Mouse (Mus musculus) heart, embryonic 16.5 days (tissue): ENCODE data around the gene Pla2r1. TPM values are rescaled to one million over a fixed set of nuclear protein-coding genes. Genes with fewer than 3 reads are reported as not detected.

ENCODE experiments used
- ATAC-seq: fragments of 200-750 bp; cut with Nextera tagmentation; replicated peaks from 2 replicates; pipeline ENCODE4 v1.8.0; 2017; ENCODE audit warnings: moderate number of reproducible peaks; ENCODE audit not compliant: insufficient read depth, low FRiP score; ENCODE audit errors: extremely low read depth
- H3K27ac ChIP-seq: fragments of 300-500 bp; sonication (generic); 2 replicates; pipeline ENCODE4 v1.5.1; 2014; ENCODE audit warnings: mild to moderate bottlenecking, low read length, control low read depth, moderate library complexity
- H3K27me3 ChIP-seq: fragments of 300-500 bp; sonication (generic); 2 replicates; pipeline ENCODE4 v1.6.1; 2014; ENCODE audit warnings: low read length, mixed read lengths; ENCODE audit not compliant: control insufficient read depth, insufficient read depth
- H3K36me3 ChIP-seq: fragments of 300-500 bp; sonication (generic); 2 replicates; pipeline ENCODE4 v1.6.1; 2014; ENCODE audit not compliant: control insufficient read depth, insufficient read depth
- H3K4me1 ChIP-seq: fragments of 300-500 bp; sonication (generic); 2 replicates; pipeline ENCODE4 v1.6.1; 2014; ENCODE audit warnings: low read length, mixed read lengths; ENCODE audit not compliant: control insufficient read depth, insufficient read depth
- H3K4me2 ChIP-seq: fragments of 300-500 bp; sonication (generic); 2 replicates; pipeline ENCODE4 v1.6.1; 2014; ENCODE audit warnings: low read depth, mild to moderate bottlenecking, control low read depth, low read length
- H3K4me3 ChIP-seq: fragments of 300-500 bp; sonication (generic); 2 replicates; pipeline ENCODE4 v1.5.1; 2014; ENCODE audit warnings: mild to moderate bottlenecking, control low read depth, low read length
- H3K9ac ChIP-seq: fragments of 300-500 bp; sonication (generic); 2 replicates; pipeline ENCODE4 v1.6.1; 2014; ENCODE audit warnings: low read length, control low read depth
- H3K9me3 ChIP-seq: fragments of 300-500 bp; sonication (generic); replicated peaks from 2 replicates; pipeline ENCODE4 v1.6.1; 2016; ENCODE audit warnings: low read length; ENCODE audit not compliant: control insufficient read depth
- WGBS: fragments of 180-500 bp; shearing (Covaris S2); extraction: QIAGEN DNeasy Blood & Tissue Kit; methylation state at CpG from one replicate; pipeline ENCODE4 v1.1.7; 2014; 5-methylcytosine and 5-hydroxymethylcytosine counted together
- polyA plus RNA-seq: library from polyadenylated mRNA; unstranded; fragments of >200 nt; fragmentation: Nextera tagmentation; extraction: Ambion mirVana; gene quantifications from 2 replicates; pipeline ENCODE4 v1.2.1, GENCODE M21; 2015

Pla2r1 gene
- polyA plus RNA-seq, 1 experiment from 2014 or later: 1.5 TPM

- Histone ChIP-seq H3K4me1 (no peaks in the 10 kb centered on the region), H3K9ac (no peak overlapping the region), H3K4me3 (no peak overlapping the region), H3K36me3 (no peaks in the 10 kb centered on the region), H3K9me3 (no peaks in the 10 kb centered on the region), H3K4me2 (no peak overlapping the region), H3K27ac (no peak overlapping the region), H3K27me3 (no peaks in the 10 kb centered on the region)
- WGBS: 76% methylated on average over 7 of the region's 7 CpGs
- ATAC-seq: no peak
Observed at GRCm38 (mm10) chr2:60404763-60405162, 148.3 kb downstream of the Pla2r1 start.

DNA sequence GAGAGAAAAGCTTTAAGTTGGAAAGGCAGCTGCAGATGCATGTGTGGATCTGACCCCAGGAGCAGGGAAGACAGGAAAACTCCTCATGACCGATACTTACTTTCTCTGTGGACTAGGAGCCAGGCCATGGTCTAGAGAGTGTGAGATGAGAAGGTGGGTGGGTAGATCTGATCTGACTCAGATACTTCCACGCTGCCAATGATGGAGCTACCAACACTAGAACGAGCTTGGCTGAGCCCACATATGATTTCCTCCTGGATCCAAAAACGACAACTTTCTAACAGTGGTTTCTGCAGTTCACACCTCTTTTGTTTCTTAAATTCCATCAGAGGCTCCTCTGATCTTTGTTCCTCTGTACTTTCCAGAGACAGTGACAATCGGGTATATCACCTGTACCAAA is 151.4 kb downstream of the Pla2r1 start:
- no peaks in the 10 kb centered on the region for H3K36me3 ChIP-seq
- no peak overlapping the region for H3K27ac ChIP-seq
- no peak overlapping the region for H3K4me3 ChIP-seq
- H3K27me3 ChIP-seq: no peaks in the 10 kb centered on the region
- H3K4me1 ChIP-seq: no peaks in the 10 kb centered on the region
- 0 out of 2 replicates have a peak, but pooled peaks cover 2% of the 10 kb centered on the region for H3K9me3 ChIP-seq
- H3K9ac ChIP-seq: no peak overlapping the region
- no peak for ATAC-seq
- 63% methylated on average over 5 of the region's 5 CpGs for WGBS
- no peak overlapping the region for H3K4me2 ChIP-seq

GRCm38 (mm10) chr2:60393786-60394185 is 159.3 kb downstream of the Pla2r1 start:
- WGBS: 66% methylated on average over 6 of the region's 6 CpGs
- no peaks in the 10 kb centered on the region for H3K4me1 ChIP-seq
- H3K4me2 ChIP-seq: no peak overlapping the region
- no peak overlapping the region for H3K27ac ChIP-seq
- H3K36me3 ChIP-seq: no peaks in the 10 kb centered on the region
- H3K9me3 ChIP-seq: 0 out of 2 replicates have a peak, but pooled peaks cover under 1% of the 10 kb centered on the region
- no peak overlapping the region for H3K9ac ChIP-seq
- no peaks in the 10 kb centered on the region for H3K27me3 ChIP-seq
- ATAC-seq: no peak
- no peak overlapping the region for H3K4me3 ChIP-seq

DNA sequence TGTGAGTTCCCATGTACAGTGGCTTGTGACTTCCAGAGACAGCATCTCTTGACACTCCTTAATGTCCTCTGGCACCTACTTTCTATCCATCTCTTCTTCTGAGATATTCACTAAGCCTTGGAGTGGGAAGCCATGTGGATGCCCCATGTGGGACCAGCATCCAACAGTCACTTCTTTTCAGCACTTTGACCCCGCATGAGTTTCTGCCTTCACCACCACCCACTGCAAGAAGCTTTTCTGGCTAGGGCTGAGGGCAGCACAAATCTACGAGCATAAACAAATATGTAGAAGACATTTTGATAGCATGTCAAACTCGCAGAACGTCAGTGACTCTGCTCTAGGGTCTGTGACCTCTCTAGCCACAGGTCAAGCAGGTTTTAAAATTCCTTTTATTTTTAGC is 160.8 kb downstream of the Pla2r1 start:
- no peak for ATAC-seq

GRCm38 (mm10) chr2:60387363-60387762 is 165.7 kb downstream of the Pla2r1 start:
- 63% methylated on average over 3 of the region's 3 CpGs for WGBS
- H3K27ac ChIP-seq: no peak overlapping the region
- H3K27me3 ChIP-seq: no peaks in the 10 kb centered on the region
- H3K4me2 ChIP-seq: no peak overlapping the region
- no peak for ATAC-seq
- no peak overlapping the region for H3K9ac ChIP-seq
- no peak overlapping the region for H3K4me3 ChIP-seq
- H3K9me3 ChIP-seq: no peaks in the 10 kb centered on the region
- H3K36me3 ChIP-seq: no peaks in the 10 kb centered on the region
- peaks cover 9% of the 10 kb centered on the region for H3K4me1 ChIP-seq

More for the DNA sequence above, 160.8 kb downstream of the Pla2r1 start:
- Histone ChIP-seq H3K27me3 (no peaks in the 10 kb centered on the region), H3K4me3 (no peak overlapping the region), H3K4me2 (no peak overlapping the region), H3K27ac (no peak overlapping the region), H3K36me3 (no peaks in the 10 kb centered on the region), H3K9ac (no peak overlapping the region), H3K9me3 (no peaks in the 10 kb centered on the region), H3K4me1 (no peaks in the 10 kb centered on the region)
- 62% methylated on average over 4 of the region's 4 CpGs for WGBS

- Histone ChIP-seq H3K9me3 (no peaks in the 10 kb centered on the region), H3K4me1 (peaks cover 9% of the 10 kb centered on the region), H3K9ac (no peak overlapping the region), H3K36me3 (no peaks in the 10 kb centered on the region), H3K4me3 (no peak overlapping the region), H3K4me2 (no peak overlapping the region), H3K27ac (no peak overlapping the region), H3K27me3 (no peaks in the 10 kb centered on the region)
- 73% methylated on average over 2 of the region's 2 CpGs for WGBS
- ATAC-seq: no peak
Observed at GRCm38 (mm10) chr2:60386835-60387234, 166.3 kb downstream of the Pla2r1 start.

- peak; percentile 64 for ATAC-seq
- Histone ChIP-seq H3K4me3 (no peak overlapping the region), H3K4me2 (no peak overlapping the region), H3K36me3 (no peaks in the 10 kb centered on the region), H3K9ac (no peak overlapping the region; the same call in 1 of the 2 replicates), H3K9me3 (no peaks in the 10 kb centered on the region), H3K27ac (peak overlapping the region; percentile 48; the same call in 1 of the 2 replicates), H3K4me1 (peaks cover 9% of the 10 kb centered on the region), H3K27me3 (no peaks in the 10 kb centered on the region)
Observed at GRCm38 (mm10) chr2:60384763-60385085, 168.4 kb downstream of the Pla2r1 start.

GRCm38 (mm10) chr2:60384083-60384762 is 168.9 kb downstream of the Pla2r1 start:
- no peak overlapping the region for H3K4me2 ChIP-seq
- no peak overlapping the region for H3K4me3 ChIP-seq
- peaks cover 9% of the 10 kb centered on the region for H3K4me1 ChIP-seq
- H3K27me3 ChIP-seq: no peaks in the 10 kb centered on the region
- peak overlapping the region; percentile 48; the same call in 1 of the 2 replicates for H3K27ac ChIP-seq
- no peak overlapping the region; the same call in 1 of the 2 replicates for H3K9ac ChIP-seq
- ATAC-seq: no peak
- 59% methylated on average over 7 of the region's 7 CpGs for WGBS
- H3K36me3 ChIP-seq: no peaks in the 10 kb centered on the region
- H3K9me3 ChIP-seq: no peaks in the 10 kb centered on the region

GRCm38 (mm10) chr2:60382858-60383669 is 170.0 kb downstream of the Pla2r1 start, which contains the start of gene Ly75:
TSS of gene Ly75 (minus strand) at chr2:60383303.
- peak; percentile 98 for ATAC-seq
- Histone ChIP-seq H3K9ac (peak within 1 kb of the TSS; percentile 69), H3K27ac (no peak within 1 kb of the TSS), H3K4me3 (peak within 1 kb of the TSS; percentile 63), H3K27me3 (no peaks in the 10 kb centered on the region), H3K36me3 (no peaks in the 10 kb centered on the region), H3K4me2 (peak within 1 kb of the TSS; percentile 75), H3K4me1 (peaks cover 9% of the 10 kb centered on the region), H3K9me3 (no peaks in the 10 kb centered on the region)
- WGBS: 1% methylated on average over 46 of the region's 46 CpGs
